Mouse (Mus musculus) inflammation-experienced regulatory T-cells, adult 6 months (primary cell): Measurements from ENCODE around the gene Hrh3. TPM values are rescaled to one million over a fixed set of nuclear protein-coding genes. Genes with fewer than 3 reads are reported as not detected.

Source experiments
- ATAC-seq: one replicate; pipeline ENCODE4 v1.8.0; 2017
- polyA plus RNA-seq, 3 experiments: library from polyadenylated mRNA; unstranded; fragments of 100-300 nt; shearing (Covaris generic); gene quantifications; one replicate each; pipeline ENCODE4 v1.2.1; 2017

The Hrh3 gene
- polyA plus RNA-seq, 3 experiments from 2014 or later = not detected

- no peak for ATAC-seq
These were observed 1.3 kb upstream of the Hrh3 start for GRCm38 (mm10) chr2:180105441-180106190.

GRCm38 (mm10) chr2:180104659-180105377 lies 530 bp upstream of the Hrh3 start:
- ATAC-seq = no peak

- ATAC-seq = no peak
These were observed 924 bp downstream of the Hrh3 start for GRCm38 (mm10) chr2:180103151-180103977.

GRCm38 (mm10) chr2:180099529-180099928 lies 4.8 kb downstream of the Hrh3 start:
- ATAC-seq = peak; percentile 35

- no peak for ATAC-seq
These were observed 6.1 kb downstream of the Hrh3 start for GRCm38 (mm10) chr2:180098167-180098566.

- no peak for ATAC-seq
These were observed 6.7 kb downstream of the Hrh3 start for GRCm38 (mm10) chr2:180097585-180097984.

- no peak for ATAC-seq
These were observed 8.6 kb downstream of the Hrh3 start for GRCm38 (mm10) chr2:180095711-180096110.

GRCm38 (mm10) chr2:180090285-180090684 lies 14.0 kb downstream of the Hrh3 start:
- no peak for ATAC-seq

GRCm38 (mm10) chr2:180087472-180087871 lies 16.8 kb downstream of the Hrh3 start:
- no peak for ATAC-seq

- no peak for ATAC-seq
These were observed 17.7 kb downstream of the Hrh3 start for GRCm38 (mm10) chr2:180086637-180087027.

GRCm38 (mm10) chr2:180085926-180086636 lies 18.2 kb downstream of the Hrh3 start:
- ATAC-seq = no peak

GRCm38 (mm10) chr2:180084565-180084964 lies 19.7 kb downstream of the Hrh3 start:
- ATAC-seq = no peak

- ATAC-seq = no peak
These were observed 21.2 kb downstream of the Hrh3 start for GRCm38 (mm10) chr2:180083063-180083462.

GRCm38 (mm10) chr2:180080680-180081079 lies 23.6 kb downstream of the Hrh3 start:
- ATAC-seq = no peak

- no peak for ATAC-seq
These were observed 26.7 kb downstream of the Hrh3 start for GRCm38 (mm10) chr2:180077622-180078021.

- no peak for ATAC-seq
These were observed 31.4 kb downstream of the Hrh3 start for GRCm38 (mm10) chr2:180072886-180073285.

GRCm38 (mm10) chr2:180071671-180072070 lies 32.6 kb downstream of the Hrh3 start:
- ATAC-seq = no peak

- ATAC-seq = peak; percentile 92
These were observed 33.5 kb downstream of the Hrh3 start, which contains the start of gene Mtg2 for GRCm38 (mm10) chr2:180070481-180071453. Gene Mtg2 (plus strand): TSS chr2:180070588.

GRCm38 (mm10) chr2:180069770-180070480 lies 34.4 kb downstream of the Hrh3 start:
- ATAC-seq = peak; percentile 43

- no peak for ATAC-seq
These were observed 40.8 kb downstream of the Hrh3 start for GRCm38 (mm10) chr2:180063338-180064131.
